Mouse (Mus musculus): Measurements from ENCODE around the gene Golt1a.

GRCm38 (mm10) chr1:133347693-133348520 is 38.3 kb downstream of the Golt1a start:
- no peak for TF ChIP-seq CTCF (IDR thresholded peaks at IDR 0.05; ENCODE audit: insufficient read depth, low read length)
- no peak for TF ChIP-seq POLR2A (IDR thresholded peaks at IDR 0.05; ENCODE audit: borderline replicate concordance, extremely low read depth, low read depth, low read length)
